21 mouse cellular contexts compared by ENCODE assay signal in the genomic region with DNA sequence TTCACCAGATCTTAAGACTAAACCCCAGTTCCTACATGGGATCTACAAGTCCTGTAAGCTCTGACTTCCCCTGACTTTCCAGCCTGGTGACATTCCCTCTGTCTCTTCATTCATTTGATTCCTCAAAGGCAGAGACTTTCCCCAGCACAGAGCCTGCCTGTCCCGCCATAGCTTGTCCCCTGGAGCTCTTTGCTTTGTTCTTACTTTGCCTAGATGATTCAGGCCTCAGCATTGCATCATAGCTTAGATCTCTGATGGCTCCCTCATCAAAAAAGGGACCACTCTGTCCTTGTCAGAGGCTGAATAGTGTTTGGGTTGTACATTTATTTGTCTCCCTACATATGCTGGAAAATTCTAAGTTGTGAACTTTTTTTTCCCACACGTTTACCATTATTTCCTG.
"Had no signal": no experiment of that assay in that cellular context is flagged by ENCODE, and none has a peak within 500 bp of the region (broad histone marks: within the 10 kb centered on the region; RNA-seq: fewer than 3 reads in every experiment).

No protein-coding gene starts in this region.

- H3K9ac ChIP-seq: limb, embryonic 12.5 days; liver, embryonic 13.5 days; lung, embryonic 14.5 days; midbrain, embryonic 13.5 days; neural tube, embryonic 12.5 days; neural tube, embryonic 15.5 days had no signal

- H3K4me2 ChIP-seq: limb, embryonic 12.5 days; liver, embryonic 13.5 days; lung, embryonic 14.5 days; midbrain, embryonic 13.5 days; neural tube, embryonic 12.5 days; neural tube, embryonic 15.5 days had no signal

- H3K4me3 ChIP-seq: layer of hippocampus, adult 2 months; limb, embryonic 12.5 days; liver, embryonic 13.5 days; midbrain, embryonic 13.5 days; neural tube, embryonic 12.5 days; neural tube, embryonic 15.5 days had no signal

- H3K4me1 ChIP-seq: midbrain, embryonic 13.5 days; neural tube, embryonic 12.5 days; neural tube, embryonic 15.5 days had no signal

- H3K27ac ChIP-seq: layer of hippocampus, adult 2 months; limb, embryonic 12.5 days; macrophage; midbrain, embryonic 13.5 days; neural tube, embryonic 12.5 days; neural tube, embryonic 15.5 days; stomach, postnatal 0 days had no signal

- H3K27me3 ChIP-seq: limb, embryonic 12.5 days; midbrain, embryonic 13.5 days; neural tube, embryonic 12.5 days; neural tube, embryonic 15.5 days had no signal

- DNase-seq: kidney, adult 18-20 months; kidney, adult 9 months; kidney, postnatal 25 days; layer of hippocampus, adult 9-11 months; liver; liver, embryonic 13.5 days; lung, embryonic 14.5 days; right cerebral cortex, adult 18-20 months; right cerebral cortex, postnatal 14 days; right cerebral cortex, postnatal 4 days; thymus, adult 2 months; thymus, postnatal 14 days; thymus, postnatal 4 days had no signal

- H3K9me3 ChIP-seq: midbrain, embryonic 13.5 days; neural tube, embryonic 12.5 days; neural tube, embryonic 15.5 days had no signal

- H3K36me3 ChIP-seq: limb, embryonic 12.5 days; liver, embryonic 13.5 days; midbrain, embryonic 13.5 days; neural tube, embryonic 12.5 days; neural tube, embryonic 15.5 days had no signal

- ATAC-seq: lung, postnatal 0 days; midbrain, embryonic 13.5 days had no signal
